Mouse (Mus musculus): Measurements from ENCODE around the gene Med13l.

DNA sequence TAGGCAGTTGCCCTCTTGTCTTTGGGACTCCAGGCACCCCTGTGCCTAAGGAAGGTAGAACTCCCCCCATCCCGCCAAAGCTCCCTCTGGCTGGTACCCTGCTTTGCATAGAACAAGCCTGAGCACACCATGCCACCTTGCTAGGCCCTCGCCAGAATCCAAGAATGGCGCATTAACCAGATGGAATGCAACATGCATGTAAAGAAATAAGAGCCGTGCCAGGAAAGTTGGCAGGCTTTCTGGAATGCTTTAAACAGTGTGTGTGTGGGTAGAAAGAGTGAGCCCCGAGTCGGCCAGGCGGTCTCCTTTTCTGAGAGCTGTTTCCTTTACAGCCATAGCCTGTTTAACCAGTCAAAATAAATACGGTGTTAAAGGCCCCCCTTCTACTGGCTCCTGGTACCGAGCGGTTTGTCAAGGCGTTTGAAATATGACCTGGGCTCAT lies 45.2 kb upstream of the Med13l start:
- no peak for TF ChIP-seq CTCF (IDR thresholded peaks at IDR 0.05; ENCODE audit: low read depth)
- TF ChIP-seq EP300 (IDR thresholded peaks at IDR 0.05; ENCODE audit: low read depth), result no peak
